Mouse (Mus musculus) adrenal gland, adult 18-20 months (tissue): ENCODE results near the gene Chp2. TPM values are rescaled to one million over a fixed set of nuclear protein-coding genes. Genes with fewer than 3 reads are reported as not detected.

ENCODE experiments used
- DNase-seq, 2 experiments: peaks; one replicate each; pipeline ENCODE4 v3.0.0; 2021 to 2022; ENCODE audit warnings: low spot score in 2 of 2
- long read RNA-seq, 2 experiments: library from polyadenylated mRNA; stranded (forward); transcript quantifications; one replicate each; pipeline ENCODE4 v2.0.0; 2021
- total RNA-seq, 2 experiments: library from RNA; stranded (reverse); gene quantifications; 1 replicate in 1 of 2; 2 replicates in 1 of 2; pipeline ENCODE4 v1.2.3; 2021

The Chp2 gene
- 1 to 10 TPM; 2.0 to 4.5 TPM for total RNA-seq
- long read RNA-seq, experiment 1: 0 reads
- long read RNA-seq, experiment 2, transcript Chp2-201 (7 exons, 1,456 nt): major isoform, 6 of 6 reads
- long read RNA-seq, experiment 2, partial matches to known transcripts: 0 of 6 reads
- long read RNA-seq, experiment 2, other reads (novel, unspliced or antisense): 0 of 6 reads

GRCm38 (mm10) chr7:122219315-122219801, at the start of gene Chp2:
TSS of gene Chp2 (plus strand) at chr7:122219496.
- peak; percentile 16 to 42 for DNase-seq

DNA sequence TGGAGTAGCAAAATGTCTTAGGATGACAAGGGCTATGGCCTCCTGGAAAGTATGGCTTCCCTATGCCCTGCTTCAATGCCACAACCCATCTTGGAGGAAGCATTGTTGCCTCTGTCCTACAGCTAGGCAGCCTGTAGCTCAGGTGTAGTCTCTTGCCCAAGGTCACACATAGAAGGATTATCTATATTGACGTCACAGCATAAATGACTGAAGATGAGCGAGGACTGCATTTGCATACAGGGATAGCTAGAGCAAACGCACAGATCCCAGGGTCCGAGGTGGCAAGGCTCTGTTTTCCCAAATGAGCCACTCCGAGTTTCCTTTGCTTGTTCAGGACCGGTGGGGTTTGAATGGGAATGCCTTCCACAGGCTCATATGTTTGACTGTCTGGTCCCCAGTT, 48.6 kb upstream of the Chp2 start:
- DNase-seq: no peak

DNA sequence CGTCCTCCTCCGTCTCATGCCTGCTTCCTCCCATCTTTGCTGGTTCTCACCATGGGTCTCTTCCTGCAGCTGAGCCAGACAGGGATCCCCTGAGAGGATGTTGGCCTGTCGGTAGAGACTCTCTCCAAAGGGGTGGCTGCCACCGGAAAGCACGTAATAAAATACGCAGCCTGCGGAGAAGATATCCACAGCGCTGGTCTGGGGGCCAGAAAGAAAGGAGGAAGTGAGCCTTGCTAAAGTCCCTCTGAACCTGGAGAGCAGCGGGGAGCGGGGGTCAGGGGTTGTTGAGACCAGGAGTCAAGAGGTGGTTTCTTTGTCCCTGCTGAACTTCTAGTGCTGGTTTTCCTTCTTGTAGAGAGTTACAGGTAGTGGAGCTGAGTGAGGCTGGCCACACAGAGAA, 47.7 kb upstream of the Chp2 start:
- no peak for DNase-seq

GRCm38 (mm10) chr7:122180720-122181119, 38.6 kb upstream of the Chp2 start:
- DNase-seq: no peak

DNA sequence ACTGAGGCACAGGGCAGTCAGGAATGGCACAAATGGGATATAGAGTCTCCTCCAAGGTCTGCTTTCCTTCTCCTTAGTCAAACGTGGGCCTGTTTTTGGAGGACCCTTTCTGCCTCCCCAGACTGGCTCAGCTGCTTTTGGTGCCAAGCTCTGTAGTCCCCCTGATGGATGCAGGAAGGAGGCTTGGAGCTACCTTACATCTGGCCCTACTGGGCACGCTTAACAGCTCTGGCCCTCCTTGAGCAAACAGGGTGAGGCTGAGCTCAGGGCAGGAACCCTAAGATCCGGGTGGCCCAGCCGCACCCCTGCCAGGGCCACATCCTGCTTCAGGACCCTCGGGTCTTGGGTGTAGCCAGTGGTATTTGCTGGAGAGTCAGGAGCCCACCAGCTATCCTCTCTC, 34.7 kb upstream of the Chp2 start:
- DNase-seq: no peak

DNA sequence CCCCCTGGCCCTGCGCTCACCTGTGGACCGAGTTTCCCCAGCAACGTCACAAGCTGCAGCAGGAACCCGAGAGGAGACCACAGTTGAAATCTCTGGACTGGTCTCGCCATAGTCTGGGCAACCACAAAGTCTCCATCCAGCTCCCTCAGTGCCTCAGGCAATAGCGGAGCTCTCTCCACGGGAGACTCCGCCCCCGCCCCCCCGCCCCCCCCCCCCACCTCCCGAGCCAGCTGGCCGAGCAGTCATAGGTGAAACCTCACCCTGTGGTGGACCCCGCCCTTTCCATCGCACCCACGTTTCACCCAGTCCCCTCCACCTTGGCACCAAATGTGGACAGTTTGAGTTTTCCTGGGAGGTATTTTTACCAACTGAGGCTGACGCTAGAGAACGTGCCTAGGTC, 33.3 kb upstream of the Chp2 start, which contains the start of gene Ern2:
Gene Ern2, minus strand, starts transcription at position 165 of the 400 bp plus-strand sequence.
- no peak for DNase-seq

DNA sequence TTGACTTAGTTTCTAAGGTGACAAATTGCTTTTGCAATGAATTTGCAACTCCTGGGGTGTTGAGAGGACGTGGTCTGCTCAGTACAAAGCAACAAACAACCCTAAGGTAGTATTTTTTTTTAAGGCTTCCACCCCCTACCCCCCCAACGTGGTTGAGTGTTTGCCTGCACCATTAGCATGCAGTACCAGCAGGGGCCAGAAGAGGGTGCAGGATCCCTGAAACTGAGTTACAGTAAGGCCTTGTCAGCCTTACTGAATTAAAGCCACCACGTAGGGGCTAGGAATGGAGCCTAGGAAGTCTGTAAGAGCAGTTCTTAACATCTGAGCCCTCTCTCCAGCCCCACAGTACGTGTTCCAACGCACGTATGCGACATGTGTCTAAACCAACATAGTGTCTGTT, 29.8 kb upstream of the Chp2 start:
- DNase-seq: peak; percentile 15 to 35

GRCm38 (mm10) chr7:122191097-122191496, 28.2 kb upstream of the Chp2 start:
- DNase-seq: no peak

DNA sequence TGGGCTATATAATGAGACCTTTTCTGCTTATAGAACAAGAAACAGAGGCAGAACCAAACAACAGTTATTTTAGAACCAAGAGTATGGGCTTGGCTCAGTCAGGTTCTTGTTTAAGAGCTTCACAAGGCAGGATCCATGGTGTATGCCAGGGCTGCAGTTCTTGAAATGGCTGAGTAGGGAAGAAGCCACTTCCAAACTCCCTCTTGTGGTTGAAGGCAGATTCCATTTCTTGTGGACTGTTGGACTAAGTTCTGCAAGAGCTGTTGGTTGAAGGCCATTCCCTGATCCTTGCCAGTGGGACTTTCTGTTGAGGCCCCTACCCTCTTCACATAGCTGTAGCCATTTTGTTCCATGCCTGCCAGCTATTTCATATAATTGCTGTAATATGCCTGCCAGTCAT, 25.4 kb upstream of the Chp2 start:
- no peak for DNase-seq

DNA sequence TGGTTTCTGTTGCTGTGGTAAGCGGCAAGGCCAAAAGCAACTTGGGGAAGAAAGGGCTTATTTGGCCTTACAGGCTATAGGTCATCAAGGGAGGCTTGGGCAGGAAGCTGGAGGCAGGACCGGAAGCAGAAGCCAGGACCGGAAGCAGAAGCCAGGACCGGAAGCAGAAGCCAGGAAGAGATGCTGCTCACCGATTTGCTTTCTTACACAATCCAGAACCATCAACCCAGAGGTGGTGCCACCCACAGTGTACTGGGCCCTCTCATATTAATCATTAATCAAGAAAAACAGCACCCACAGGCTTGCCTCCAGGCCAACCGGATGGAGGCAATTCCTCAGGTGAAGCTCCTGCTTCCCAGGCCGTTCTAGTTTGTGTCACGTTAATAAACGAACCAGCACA, 22.5 kb upstream of the Chp2 start:
- DNase-seq: no peak

DNA sequence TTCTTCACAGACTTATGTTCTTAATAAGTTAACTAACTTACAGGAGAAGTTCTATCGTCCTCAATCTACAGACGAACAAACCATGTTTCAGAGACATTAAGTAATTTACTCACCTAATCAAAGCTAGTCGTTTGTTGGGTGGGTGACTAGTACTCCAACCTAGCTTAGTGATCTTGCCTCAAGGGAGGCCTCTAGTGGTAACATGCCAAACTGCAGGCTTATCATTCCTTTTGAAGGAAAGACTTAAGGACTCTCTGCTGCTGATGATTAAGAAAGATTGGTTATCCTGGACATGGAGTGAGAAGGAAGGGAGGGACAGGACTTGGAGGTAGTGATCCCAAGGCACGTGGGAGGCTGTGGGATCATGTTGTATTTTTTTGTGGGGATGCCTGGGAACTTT, 22.0 kb upstream of the Chp2 start:
- DNase-seq: peak; percentile 22 to 46

- peak in 1 of 2 experiments; percentile 7 for DNase-seq
Measured at GRCm38 (mm10) chr7:122199296-122199695, 20.0 kb upstream of the Chp2 start.

DNA sequence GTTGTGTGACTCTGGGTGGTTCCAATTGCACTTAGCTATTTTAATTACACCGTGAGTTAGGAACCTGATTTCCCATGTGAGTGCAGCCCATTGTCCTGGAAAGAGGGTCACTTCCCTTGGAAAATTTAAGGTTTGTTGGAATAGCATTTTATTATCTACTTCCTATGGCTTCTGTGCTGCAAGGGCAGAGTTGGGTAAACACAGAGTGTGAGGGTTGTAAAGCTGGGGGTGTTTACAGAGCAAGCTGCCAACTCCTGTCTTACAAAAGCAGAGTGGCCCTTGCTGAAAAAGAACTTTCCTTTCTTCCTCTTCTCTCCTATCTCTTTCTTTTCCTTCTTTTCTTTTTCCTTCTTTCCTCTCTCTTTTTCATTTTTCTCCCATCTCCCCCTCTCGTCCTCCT, 15.4 kb upstream of the Chp2 start:
- DNase-seq: no peak

DNA sequence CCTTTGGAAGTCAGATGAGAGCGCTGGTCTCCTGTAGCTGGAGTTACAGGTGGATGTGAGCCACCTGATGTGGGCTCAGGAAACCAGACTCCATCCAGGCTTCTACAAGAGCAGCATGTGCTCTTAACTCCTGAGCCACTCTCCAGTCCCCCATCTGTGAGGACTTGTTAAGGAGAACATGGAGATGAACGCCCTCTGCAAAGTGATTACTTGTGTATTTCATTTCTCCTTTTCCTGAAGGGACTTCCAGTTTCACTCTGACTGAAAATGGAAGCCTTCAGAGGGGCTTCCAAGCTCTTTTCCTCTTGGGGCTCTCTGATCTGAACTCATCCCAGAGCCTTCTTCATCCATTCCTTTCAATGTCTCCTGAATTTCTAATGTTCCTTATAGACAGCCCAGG, 13.2 kb upstream of the Chp2 start:
- no peak for DNase-seq

DNA sequence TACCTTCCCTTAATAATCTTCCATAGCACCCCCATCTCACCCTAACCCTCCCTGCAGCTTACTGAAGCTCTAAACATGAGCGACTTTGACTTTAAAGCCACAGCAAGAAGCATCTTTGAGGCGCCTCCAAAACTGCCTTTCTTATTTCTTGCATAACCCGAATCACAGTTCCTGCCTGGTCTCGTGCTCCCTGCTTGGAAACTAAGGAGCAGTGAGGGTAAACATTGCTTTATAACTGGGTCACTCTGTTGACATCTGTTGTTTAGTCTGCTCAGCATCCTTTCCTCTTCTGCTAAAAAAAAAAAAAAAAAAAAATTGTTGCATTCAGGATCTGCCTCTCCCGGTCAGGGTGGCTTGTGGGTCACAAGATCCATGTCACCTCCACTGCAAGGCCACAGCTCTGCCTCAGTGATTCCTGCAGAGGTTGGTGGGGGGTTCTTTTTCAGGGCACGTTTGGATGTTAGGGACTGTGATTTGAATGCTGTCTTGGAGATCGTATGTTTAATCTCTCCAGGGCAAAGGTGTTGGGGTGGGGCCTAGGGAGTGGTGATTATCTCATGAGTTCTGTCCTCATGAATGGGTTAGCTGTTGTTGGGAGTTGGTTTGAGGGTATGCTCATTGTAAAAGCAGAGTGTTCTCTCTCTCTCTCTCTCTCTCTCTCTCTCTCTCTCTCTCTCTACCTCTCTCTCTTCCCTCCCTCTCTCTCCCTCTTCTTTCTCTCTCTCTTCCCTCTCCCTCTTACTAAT, 10.8 kb upstream of the Chp2 start:
- no peak for DNase-seq

GRCm38 (mm10) chr7:122226020-122226742, 6.9 kb downstream of the Chp2 start:
- DNase-seq: no peak

GRCm38 (mm10) chr7:122226744-122227143, 7.4 kb downstream of the Chp2 start:
- DNase-seq: no peak

DNA sequence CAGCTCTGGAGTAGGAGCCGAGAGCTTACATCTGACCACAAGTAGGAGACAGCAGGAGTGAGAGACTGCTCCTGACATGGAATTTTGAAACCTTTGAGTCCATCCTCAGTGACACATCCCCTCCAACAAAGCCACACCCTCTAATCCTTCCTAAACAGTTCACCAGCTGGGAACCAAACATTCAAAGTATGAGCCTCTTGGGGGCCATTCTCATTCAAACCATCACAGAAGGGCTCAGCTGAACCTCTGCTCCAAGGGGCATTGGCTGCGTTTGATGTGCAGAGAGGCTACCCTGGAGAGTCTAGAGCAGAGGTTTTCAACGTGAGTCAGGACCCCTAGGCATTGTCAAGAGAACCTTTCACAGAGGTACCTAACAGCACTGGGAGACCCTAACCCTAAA, 10.0 kb downstream of the Chp2 start:
- no peak for DNase-seq

DNA sequence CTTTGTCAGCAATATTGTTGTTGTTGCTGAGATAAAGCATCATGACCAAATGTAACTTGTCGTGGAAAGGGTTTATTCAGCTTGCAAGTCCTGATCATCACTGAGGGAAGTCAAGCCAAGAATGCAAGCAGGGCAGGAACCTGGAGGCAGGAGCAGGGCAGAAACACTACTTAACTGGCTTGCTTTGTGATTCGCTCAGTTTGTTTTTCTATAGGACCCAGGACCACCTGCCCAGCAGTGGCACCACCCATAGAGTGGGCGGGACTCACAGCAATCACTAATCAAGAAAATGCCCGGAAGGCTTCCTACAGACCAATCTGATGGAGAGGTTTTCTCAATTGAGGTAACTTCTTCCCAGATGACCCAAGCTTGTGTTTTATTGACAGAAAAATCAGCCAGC, 10.6 kb downstream of the Chp2 start:
- no peak for DNase-seq

DNA sequence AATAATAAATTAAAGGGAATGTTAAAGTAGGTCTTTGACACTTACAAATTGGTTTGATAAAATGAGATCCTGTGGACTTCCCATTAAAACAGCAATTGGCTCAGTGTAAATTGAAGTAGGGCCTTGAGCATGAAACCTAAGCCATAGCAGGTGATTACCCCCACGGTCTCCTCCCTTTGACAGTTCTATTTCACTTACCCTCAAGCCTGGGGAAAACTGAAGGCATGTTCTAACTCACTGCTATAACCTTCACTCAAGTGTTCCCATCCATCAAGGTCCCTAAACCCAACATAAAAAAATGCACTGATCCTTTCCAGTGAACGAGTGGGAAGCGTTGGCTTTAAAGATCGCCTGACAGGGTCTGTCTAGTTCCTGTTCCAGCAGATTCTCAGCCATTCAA, 11.6 kb downstream of the Chp2 start:
- no peak for DNase-seq

- DNase-seq: no peak
Measured at GRCm38 (mm10) chr7:122238939-122239338, 19.6 kb downstream of the Chp2 start.
